Mouse (Mus musculus) retina, adult 2 months (tissue): Measurements from ENCODE around the gene Cux1.
"Not testable (repeated sequence)": the region's sequence is repeated elsewhere in the genome, so short reads cannot be mapped to it uniquely, and the experiment has no call there.

Source experiments
- DNase-seq: peaks from one replicate; pipeline ENCODE4 v3.0.0-alpha.2; 2012; ENCODE audit warnings: low read depth, low spot score

The Cux1 gene

GRCm38 (mm10) chr5:136248441-136248840 is 318.8 kb downstream of the Cux1 start:
- no peak for DNase-seq

GRCm38 (mm10) chr5:136246452-136246838 is 320.8 kb downstream of the Cux1 start, which contains the start of gene Sh2b2:
Sh2b2 (minus strand) TSS chr5:136246556.
- no peak for DNase-seq

GRCm38 (mm10) chr5:136245541-136246451 is 321.5 kb downstream of the Cux1 start:
- no peak for DNase-seq

- no peak for DNase-seq
Measured at GRCm38 (mm10) chr5:136244762-136245540, 322.3 kb downstream of the Cux1 start.

- no peak for DNase-seq
Measured at GRCm38 (mm10) chr5:136243851-136244761, 323.2 kb downstream of the Cux1 start.

GRCm38 (mm10) chr5:136241161-136241560 is 326.1 kb downstream of the Cux1 start:
- no peak for DNase-seq

- DNase-seq = no peak
Measured at GRCm38 (mm10) chr5:136240381-136240780, 326.9 kb downstream of the Cux1 start.

- DNase-seq = no peak
Measured at GRCm38 (mm10) chr5:136237607-136238006, 329.7 kb downstream of the Cux1 start.

- no peak for DNase-seq
Measured at GRCm38 (mm10) chr5:136236611-136237010, 330.7 kb downstream of the Cux1 start.

GRCm38 (mm10) chr5:136230348-136231035 is 336.8 kb downstream of the Cux1 start:
- no peak for DNase-seq

- no peak for DNase-seq
Measured at GRCm38 (mm10) chr5:136226246-136226876, 340.9 kb downstream of the Cux1 start.

- DNase-seq = no peak
Measured at GRCm38 (mm10) chr5:136218585-136218984, 348.7 kb downstream of the Cux1 start.

- DNase-seq = no peak
Measured at GRCm38 (mm10) chr5:136217932-136218381, 349.3 kb downstream of the Cux1 start.

GRCm38 (mm10) chr5:136217004-136217665 is 350.2 kb downstream of the Cux1 start:
- no peak for DNase-seq

GRCm38 (mm10) chr5:136215958-136216357 is 351.3 kb downstream of the Cux1 start:
- no peak for DNase-seq

- no peak for DNase-seq
Measured at GRCm38 (mm10) chr5:136215211-136215610, 352.1 kb downstream of the Cux1 start.

- DNase-seq = no peak
Measured at GRCm38 (mm10) chr5:136213716-136214115, 353.6 kb downstream of the Cux1 start.

GRCm38 (mm10) chr5:136212716-136213115 is 354.6 kb downstream of the Cux1 start:
- no peak for DNase-seq

- DNase-seq = not testable (repeated sequence)
Measured at GRCm38 (mm10) chr5:136211341-136212102, 355.8 kb downstream of the Cux1 start.
